Mouse (Mus musculus): ENCODE results near the gene Pspc1. TPM values are rescaled to one million over a fixed set of nuclear protein-coding genes. Genes with fewer than 3 reads are reported as not detected.

Gene Pspc1
- total RNA-seq, 4 experiments from 2014 or later, result 64.0 to 76.1 (median 71.0) TPM

DNA sequence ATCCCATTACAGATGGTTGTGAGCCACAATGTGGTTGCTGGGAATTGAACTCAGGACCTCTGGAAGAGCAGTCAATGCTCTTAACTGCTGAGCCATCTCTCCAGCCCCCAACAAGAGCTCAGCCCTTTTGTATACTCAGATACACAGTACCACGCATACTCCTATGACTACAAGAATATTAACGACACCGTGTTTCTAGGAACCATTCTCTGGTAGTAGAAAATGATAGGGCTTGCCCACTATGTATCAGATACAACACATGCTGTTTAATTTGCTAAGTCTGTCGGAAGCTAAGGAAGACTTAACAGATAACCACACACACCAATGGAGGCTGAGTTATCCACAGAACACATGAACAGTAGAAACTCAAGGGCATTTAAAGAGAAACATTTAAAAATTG, 75.5 kb downstream of the Pspc1 start:
- DNase-seq (ENCODE audit: low spot score in 2 of 2), result no peak

DNA sequence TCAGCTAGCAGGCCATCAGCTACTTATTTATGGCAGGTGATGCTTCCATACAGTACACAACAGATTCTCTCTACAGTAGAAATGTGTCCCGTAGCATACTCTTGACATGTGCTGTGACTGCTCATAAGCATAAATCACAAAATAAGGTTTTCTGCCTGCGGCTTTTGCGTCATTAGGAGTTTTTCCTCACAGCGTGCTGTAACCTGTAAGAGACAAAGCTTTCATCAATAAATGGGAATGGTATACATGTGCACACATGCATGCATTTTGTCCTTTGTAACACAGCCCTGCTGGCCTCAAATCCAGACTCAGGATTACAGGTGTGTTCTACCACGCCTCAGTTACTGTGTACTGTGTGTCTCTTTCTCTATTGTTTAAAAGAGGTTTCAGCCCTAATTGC, 80.3 kb downstream of the Pspc1 start:
- no peak for DNase-seq (ENCODE audit: low spot score in 2 of 2)

DNA sequence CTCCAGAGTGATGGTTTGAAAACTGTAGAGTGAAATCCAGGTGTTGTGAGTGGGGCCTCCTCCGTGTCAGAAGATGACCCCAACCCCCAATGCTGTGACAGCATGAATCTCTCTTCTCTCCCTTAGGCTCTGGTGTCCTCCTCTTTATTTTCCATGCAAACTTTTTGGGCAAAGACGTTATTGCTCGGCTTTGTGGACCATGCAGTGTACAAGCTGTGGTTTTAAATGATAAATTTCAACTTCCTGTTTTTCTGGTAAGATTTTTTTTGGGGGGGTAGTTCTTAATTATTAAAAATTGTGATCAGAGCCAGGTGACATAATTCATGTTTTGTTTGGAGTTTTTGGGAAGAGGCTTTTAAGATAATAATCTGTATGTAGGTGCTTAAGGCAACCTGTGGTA, 82.6 kb downstream of the Pspc1 start:
- DNase-seq (ENCODE audit: low spot score in 2 of 2), result no peak

DNA sequence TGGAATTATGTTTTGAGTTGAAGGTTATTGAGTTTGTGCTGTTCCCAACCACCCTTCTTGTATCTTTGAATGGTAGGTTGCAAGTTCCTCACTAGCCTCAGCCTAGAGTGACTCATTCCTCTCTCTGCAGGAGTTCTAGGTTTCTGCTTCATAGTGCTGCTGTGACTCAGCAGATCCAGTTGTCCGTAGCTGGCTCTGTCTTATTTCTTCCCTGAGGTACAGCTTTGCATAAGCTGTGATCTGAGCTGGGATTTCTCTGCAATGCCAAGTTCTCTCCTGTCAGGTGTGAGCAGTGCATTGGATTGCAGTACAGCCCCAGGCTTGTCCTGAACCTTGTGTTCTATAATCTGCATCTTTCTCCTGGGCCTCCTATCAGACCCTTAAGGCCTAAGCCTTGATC, 88.3 kb downstream of the Pspc1 start:
- DNase-seq (ENCODE audit: low spot score in 2 of 2), result no peak

DNA sequence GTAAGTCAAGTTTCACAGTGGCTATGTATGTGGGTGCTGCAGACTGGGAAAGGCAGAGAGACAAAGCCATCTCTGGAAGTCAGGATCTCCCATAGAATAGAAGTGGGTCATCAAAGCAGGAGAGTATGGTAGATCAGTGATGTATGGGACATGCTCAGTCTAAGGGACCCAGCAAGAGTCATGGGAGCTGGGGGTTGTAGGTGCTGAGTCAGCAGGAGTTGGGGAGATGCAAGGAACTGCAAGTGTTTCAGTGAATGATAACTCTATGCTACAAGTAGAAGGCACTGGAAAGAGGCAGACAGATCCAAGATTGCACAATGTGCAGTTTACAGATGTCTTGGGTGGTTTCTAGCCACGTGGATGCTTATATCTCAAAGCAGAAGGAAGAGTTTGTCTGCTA, 89.0 kb downstream of the Pspc1 start:
- no peak for DNase-seq (ENCODE audit: low spot score in 2 of 2)

DNA sequence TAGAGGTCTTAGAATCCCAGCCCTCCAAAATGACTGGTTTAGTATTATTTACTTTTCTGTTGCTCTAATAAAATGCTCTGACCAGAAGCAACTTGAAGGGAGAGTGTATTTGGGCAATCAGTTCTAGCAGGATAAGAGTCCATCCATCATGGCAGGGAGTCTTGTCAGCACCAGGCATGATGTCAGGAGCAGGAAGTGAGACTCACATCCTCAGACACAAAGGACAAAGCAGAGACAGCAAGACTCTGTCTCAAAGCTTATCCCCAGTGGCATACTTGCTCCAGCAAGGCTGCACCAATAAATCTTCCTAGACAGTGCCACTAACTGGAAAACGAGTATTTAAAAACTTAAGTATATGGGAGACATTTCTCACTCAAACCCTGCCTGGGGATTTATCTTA, 92.7 kb downstream of the Pspc1 start:
- no peak for DNase-seq (ENCODE audit: low spot score in 2 of 2)

Other genes starting within 250 kb of the Pspc1 start
- 1 to 10 TPM; 2.1 to 3.7 (median 3.2) TPM for gene Cenpj, start 202.9 kb downstream of the Pspc1 start, total RNA-seq (2022)
- 1 to 10 TPM; 7.1 to 8.6 (median 7.6) TPM for gene Parp4, start 202.7 kb downstream of the Pspc1 start, total RNA-seq (2022)
- 10 to 100 TPM; 56.0 to 67.1 (median 62.4) TPM for gene Mphosph8, start 110.1 kb downstream of the Pspc1 start, total RNA-seq (2022)
- 10 to 100 TPM; 28.0 to 32.6 (median 30.6) TPM for gene Zmym5, start 33.4 kb upstream of the Pspc1 start, total RNA-seq (2022)
- 100 to 1,000 TPM in 1 of 4 experiments, 10 to 100 TPM in 3; 83.8 to 112 (median 92.0) TPM for gene Zmym2, start 108.3 kb upstream of the Pspc1 start, total RNA-seq (2022)

Data from left cerebral cortex, adult 8-10 months (tissue).